Mouse (Mus musculus) intestine, embryonic 14.5 days (tissue): ENCODE measurements at regions not wholly inside any gene's neighbourhood (a gene's known extent, or its start where the extent isn't known, plus 50 kb on each side); places are given as distances from the start of the nearest gene placed in this dataset.
A peak's percentile ranks its signal among the peaks of the same experiment; 100 is the strongest.

ENCODE experiments used
- ATAC-seq: fragments of 200-750 bp; cut with Nextera tagmentation; replicated peaks from 2 replicates; pipeline ENCODE4 v1.8.0; 2017; ENCODE audit warnings: low read depth, moderate number of reproducible peaks, moderate TSS enrichment, moderate library complexity; ENCODE audit not compliant: low FRiP score, low TSS enrichment
- DNase-seq: peaks from one replicate; pipeline ENCODE4 v3.0.0-alpha.2; 2018; ENCODE audit warnings: low spot score
- H3K27ac ChIP-seq: fragments of 300-500 bp; sonication (generic); 2 replicates; pipeline ENCODE4 v1.5.1; 2014; ENCODE audit warnings: low read depth, mild to moderate bottlenecking, control low read depth
- H3K27me3 ChIP-seq: fragments of 300-500 bp; sonication (generic); replicated peaks from 2 replicates; pipeline ENCODE4 v1.6.1; 2014; ENCODE audit warnings: low read length, control low read depth; ENCODE audit not compliant: control insufficient read depth, insufficient read depth
- H3K36me3 ChIP-seq: fragments of 300-500 bp; sonication (generic); 2 replicates; pipeline ENCODE4 v1.6.1; 2014; ENCODE audit warnings: low read length, control low read depth; ENCODE audit not compliant: control insufficient read depth, insufficient read depth
- H3K4me1 ChIP-seq: fragments of 300-500 bp; sonication (generic); replicated peaks from 2 replicates; pipeline ENCODE4 v1.6.1; 2014; ENCODE audit warnings: low read length, control low read depth, mixed read lengths; ENCODE audit not compliant: control insufficient read depth, insufficient read depth
- H3K4me2 ChIP-seq: fragments of 300-500 bp; sonication (generic); 2 replicates; pipeline ENCODE4 v1.6.1; 2014; ENCODE audit warnings: low read length
- H3K4me3 ChIP-seq: fragments of 300-500 bp; sonication (generic); 2 replicates; pipeline ENCODE4 v1.5.1; 2014; ENCODE audit warnings: low read depth, low read length, control low read depth, mixed read lengths
- H3K9ac ChIP-seq: fragments of 300-500 bp; sonication (generic); 2 replicates; pipeline ENCODE4 v1.6.1; 2014; ENCODE audit warnings: mild to moderate bottlenecking, low read length
- H3K9me3 ChIP-seq: fragments of 300-500 bp; sonication (generic); 2 replicates; pipeline ENCODE4 v1.6.1; 2016; ENCODE audit warnings: low read length, control low read depth; ENCODE audit not compliant: control insufficient read depth
- WGBS: fragments of 180-500 bp; shearing (Covaris S2); extraction: QIAGEN DNeasy Blood & Tissue Kit; methylation state at CpG from one replicate; pipeline ENCODE4 v1.1.7; 2014; 5-methylcytosine and 5-hydroxymethylcytosine counted together

DNA sequence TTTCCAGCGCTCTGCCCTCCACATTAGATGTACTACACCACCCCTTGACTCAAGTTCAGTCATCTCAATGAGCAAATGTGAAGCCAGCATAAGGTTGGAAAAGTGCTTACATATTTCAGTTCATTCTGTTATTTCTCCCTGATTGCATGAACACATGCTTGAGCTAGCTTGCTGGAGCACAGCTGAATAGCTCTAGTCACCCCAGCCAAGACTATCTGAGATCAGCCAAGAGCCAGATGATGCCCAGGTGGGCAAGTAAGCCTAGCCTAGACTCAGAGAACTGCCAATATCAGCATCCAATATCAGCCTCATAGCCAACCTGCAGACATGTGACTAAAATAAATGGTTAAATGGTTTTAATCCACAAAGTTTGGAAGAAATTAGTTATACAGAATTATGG is 484.6 kb upstream of the Rag2 start:
- no peak overlapping the region for H3K27ac ChIP-seq
- 95% methylated on average over 1 of the region's 1 CpGs for WGBS
- no peaks in the 10 kb centered on the region for H3K9me3 ChIP-seq
- H3K9ac ChIP-seq, result no peak overlapping the region
- no peaks in the 10 kb centered on the region for H3K27me3 ChIP-seq
- no peak overlapping the region for H3K4me2 ChIP-seq
- no peak for DNase-seq
- H3K36me3 ChIP-seq, result no peaks in the 10 kb centered on the region
- ATAC-seq, result no peak
- no peak overlapping the region for H3K4me3 ChIP-seq
- no peaks in the 10 kb centered on the region for H3K4me1 ChIP-seq

DNA sequence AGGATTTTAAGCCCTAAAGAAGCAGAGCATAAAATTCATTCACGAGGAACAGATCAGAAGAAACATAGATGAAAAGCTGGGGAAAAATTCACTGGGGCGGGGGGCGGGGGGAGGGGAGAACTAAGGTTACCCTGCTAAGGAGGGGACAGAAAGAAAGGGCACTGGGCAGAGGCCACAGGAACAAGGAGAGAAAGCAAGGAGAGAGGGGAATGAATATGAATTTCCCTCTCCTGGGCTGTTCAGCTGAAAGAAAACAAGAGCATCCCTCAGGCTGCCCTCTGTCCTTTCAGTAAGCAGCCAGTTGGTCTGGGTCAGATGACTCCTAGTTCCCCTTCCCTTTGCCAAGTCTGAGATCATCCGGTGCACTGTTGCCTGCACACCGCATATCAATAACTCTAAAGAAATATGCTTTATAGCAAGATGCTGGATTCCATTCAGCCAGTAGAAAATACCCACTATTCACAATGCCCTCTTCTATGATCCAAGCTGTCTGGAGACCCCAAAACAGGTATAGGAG is 467.7 kb upstream of the Rag2 start:
- Histone ChIP-seq H3K4me3 (no peak overlapping the region), H3K9me3 (no peaks in the 10 kb centered on the region), H3K27ac (no peak overlapping the region), H3K4me1 (no peaks in the 10 kb centered on the region), H3K27me3 (no peaks in the 10 kb centered on the region), H3K9ac (no peak overlapping the region), H3K36me3 (no peaks in the 10 kb centered on the region), H3K4me2 (no peak overlapping the region)
- DNase-seq (no peak), ATAC-seq (no peak)
- WGBS, result 81% methylated on average over 5 of the region's 5 CpGs

GRCm38 (mm10) chr2:101159276-101159675 is 465.2 kb upstream of the Rag2 start:
- Histone ChIP-seq H3K4me1 (no peaks in the 10 kb centered on the region), H3K36me3 (no peaks in the 10 kb centered on the region), H3K27me3 (no peaks in the 10 kb centered on the region), H3K9me3 (no peaks in the 10 kb centered on the region), H3K4me3 (no peak overlapping the region), H3K27ac (no peak overlapping the region), H3K4me2 (no peak overlapping the region), H3K9ac (no peak overlapping the region)
- ATAC-seq (0 out of 2 replicates have a peak, but pooled peaks have one; percentile 32), DNase-seq (peak; percentile 55)
- WGBS, result 19% methylated on average over 4 of the region's 4 CpGs

DNA sequence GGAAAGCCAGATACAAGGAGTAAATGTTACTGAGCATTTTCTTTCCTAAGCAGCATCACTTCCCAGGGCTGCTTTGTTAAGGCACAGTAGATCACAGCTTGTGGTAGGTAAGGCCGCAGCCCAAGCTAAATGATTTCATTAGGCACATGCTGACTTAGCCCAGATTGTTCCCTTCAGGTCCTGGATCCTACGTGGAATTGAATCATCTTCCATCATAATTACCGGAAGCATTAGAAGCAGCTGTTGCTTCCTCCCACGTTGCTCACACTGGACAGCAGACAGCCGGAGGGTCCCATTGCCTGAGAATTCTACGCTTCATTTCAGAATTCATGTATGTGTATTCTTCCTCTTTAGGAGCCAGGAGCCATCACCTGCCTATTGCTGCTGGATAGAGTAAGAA is 458.6 kb upstream of the Rag2 start:
- Histone ChIP-seq H3K9ac (no peak overlapping the region), H3K9me3 (no peaks in the 10 kb centered on the region), H3K27ac (no peak overlapping the region), H3K27me3 (no peaks in the 10 kb centered on the region), H3K4me1 (no peaks in the 10 kb centered on the region), H3K4me3 (no peak overlapping the region), H3K36me3 (no peaks in the 10 kb centered on the region), H3K4me2 (no peak overlapping the region)
- DNase-seq (no peak), ATAC-seq (no peak)
- 76% methylated on average over 6 of the region's 6 CpGs for WGBS

- no peak overlapping the region for H3K4me2 ChIP-seq
- H3K9me3 ChIP-seq, result no peaks in the 10 kb centered on the region
- no peaks in the 10 kb centered on the region for H3K4me1 ChIP-seq
- no peak overlapping the region for H3K4me3 ChIP-seq
- WGBS, result 58% methylated on average over 6 of the region's 6 CpGs
- ATAC-seq, result no peak
- no peaks in the 10 kb centered on the region for H3K27me3 ChIP-seq
- H3K27ac ChIP-seq, result no peak overlapping the region
- H3K9ac ChIP-seq, result no peak overlapping the region
- DNase-seq, result no peak
- H3K36me3 ChIP-seq, result no peaks in the 10 kb centered on the region
Observed at GRCm38 (mm10) chr2:101172806-101173205, 451.7 kb upstream of the Rag2 start.

GRCm38 (mm10) chr2:101175124-101175523 is 449.4 kb upstream of the Rag2 start:
- Histone ChIP-seq H3K9me3 (no peaks in the 10 kb centered on the region), H3K4me2 (no peak overlapping the region), H3K36me3 (no peaks in the 10 kb centered on the region), H3K4me1 (no peaks in the 10 kb centered on the region), H3K27ac (no peak overlapping the region), H3K9ac (no peak overlapping the region), H3K27me3 (no peaks in the 10 kb centered on the region), H3K4me3 (no peak overlapping the region)
- no peak for ATAC-seq
- WGBS, result 81% methylated on average over 3 of the region's 3 CpGs
- no peak for DNase-seq

DNA sequence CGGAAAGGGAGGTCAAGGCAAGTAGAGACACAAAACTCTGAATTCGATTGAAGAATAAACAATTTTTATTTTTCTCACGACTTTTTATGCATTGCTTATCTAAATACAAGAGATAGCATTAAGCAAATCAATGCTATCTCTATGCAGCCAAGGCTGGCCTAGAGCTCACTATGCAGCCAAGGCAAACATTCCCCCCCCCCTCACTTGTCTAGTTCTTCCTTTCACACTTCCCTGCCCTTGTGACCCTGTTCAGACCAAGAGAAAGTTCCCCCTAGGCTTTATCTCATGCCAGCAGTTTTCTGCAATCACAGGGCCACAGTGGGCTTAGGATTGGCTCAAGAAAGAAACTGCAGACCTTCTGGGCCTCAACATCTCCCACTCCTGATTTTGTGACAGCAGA is 417.9 kb upstream of the Rag2 start:
- H3K27ac ChIP-seq, result no peak overlapping the region
- no peaks in the 10 kb centered on the region for H3K9me3 ChIP-seq
- WGBS, result 67% methylated on average over 3 of the region's 3 CpGs
- no peak overlapping the region for H3K4me2 ChIP-seq
- no peaks in the 10 kb centered on the region for H3K4me1 ChIP-seq
- H3K36me3 ChIP-seq, result no peaks in the 10 kb centered on the region
- no peak overlapping the region for H3K9ac ChIP-seq
- no peak for DNase-seq
- ATAC-seq, result no peak
- H3K4me3 ChIP-seq, result no peak overlapping the region
- no peaks in the 10 kb centered on the region for H3K27me3 ChIP-seq

- ATAC-seq, result no peak
- 89% methylated on average over 4 of the region's 4 CpGs for WGBS
- Histone ChIP-seq H3K9me3 (no peaks in the 10 kb centered on the region), H3K4me1 (no peaks in the 10 kb centered on the region), H3K36me3 (no peaks in the 10 kb centered on the region), H3K4me2 (no peak overlapping the region), H3K4me3 (no peak overlapping the region), H3K27me3 (no peaks in the 10 kb centered on the region), H3K9ac (no peak overlapping the region), H3K27ac (no peak overlapping the region)
- no peak for DNase-seq
Observed at GRCm38 (mm10) chr2:101209136-101209535, 415.4 kb upstream of the Rag2 start.

DNA sequence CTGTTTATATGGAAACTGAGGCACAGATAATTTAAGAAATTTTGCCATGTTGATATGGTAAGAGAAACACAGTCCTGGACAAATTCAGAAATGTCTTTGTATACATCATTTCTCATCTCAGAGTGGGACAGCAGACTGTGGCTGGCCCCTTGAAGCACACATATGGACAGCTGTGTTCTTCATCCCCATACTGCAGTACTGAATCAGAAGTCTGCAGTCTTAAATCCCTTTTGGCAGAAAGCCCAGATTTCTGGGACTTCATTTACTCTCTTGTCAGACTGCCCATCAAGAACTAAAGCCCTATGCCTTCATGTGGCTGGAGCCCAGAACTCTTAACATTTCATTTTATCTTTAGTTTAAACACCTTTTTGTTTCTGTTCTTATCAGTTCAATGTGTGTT is 403.8 kb upstream of the Rag2 start:
- Histone ChIP-seq H3K9me3 (no peaks in the 10 kb centered on the region), H3K4me3 (no peak overlapping the region), H3K27ac (no peak overlapping the region), H3K4me2 (no peak overlapping the region), H3K9ac (no peak overlapping the region), H3K4me1 (no peaks in the 10 kb centered on the region), H3K27me3 (no peaks in the 10 kb centered on the region), H3K36me3 (no peaks in the 10 kb centered on the region)
- DNase-seq (no peak), ATAC-seq (no peak)
